Mouse (Mus musculus) limb, embryonic 15.5 days (tissue): Measurements from ENCODE around the gene Cbx1. TPM values are rescaled to one million over a fixed set of nuclear protein-coding genes. Genes with fewer than 3 reads are reported as not detected.

Source experiments
- ATAC-seq: fragments of 200-750 bp; cut with Nextera tagmentation; 2 replicates; pipeline ENCODE4 v1.8.0; 2017; ENCODE audit warnings: low read depth, moderate TSS enrichment; ENCODE audit not compliant: insufficient number of reproducible peaks, low FRiP score, low TSS enrichment
- H3K27ac ChIP-seq: fragments of 300-500 bp; sonication (generic); 2 replicates; pipeline ENCODE4 v1.5.1; 2015; ENCODE audit warnings: moderate library complexity, mild to moderate bottlenecking, inconsistent platforms
- H3K27me3 ChIP-seq: fragments of 300-500 bp; sonication (generic); 2 replicates; pipeline ENCODE4 v1.6.1; 2015; ENCODE audit warnings: inconsistent platforms
- H3K36me3 ChIP-seq: fragments of 300-500 bp; sonication (generic); 2 replicates; pipeline ENCODE4 v1.6.1; 2015; ENCODE audit warnings: inconsistent platforms
- H3K4me1 ChIP-seq: fragments of 300-500 bp; sonication (generic); 2 replicates; pipeline ENCODE4 v1.6.1; 2015; ENCODE audit warnings: inconsistent platforms
- H3K4me2 ChIP-seq: fragments of 300-500 bp; sonication (generic); 2 replicates; pipeline ENCODE4 v1.6.1; 2015; ENCODE audit warnings: mild to moderate bottlenecking, inconsistent platforms
- H3K4me3 ChIP-seq: fragments of 300-500 bp; sonication (generic); 2 replicates; pipeline ENCODE4 v1.5.1; 2015; ENCODE audit warnings: mild to moderate bottlenecking, inconsistent platforms
- H3K9ac ChIP-seq: fragments of 300-500 bp; sonication (generic); 2 replicates; pipeline ENCODE4 v1.6.1; 2015; ENCODE audit warnings: inconsistent platforms
- H3K9me3 ChIP-seq: fragments of 300-500 bp; sonication (generic); 2 replicates; pipeline ENCODE4 v1.6.1; 2016; ENCODE audit warnings: inconsistent platforms
- WGBS: fragments of 180-500 bp; shearing (Covaris S2); methylation state at CpG from one replicate; pipeline ENCODE4 v1.1.7; 2015; 5-methylcytosine and 5-hydroxymethylcytosine counted together
- polyA plus RNA-seq: library from polyadenylated mRNA; unstranded; fragments of >200 nt; fragmentation: Nextera tagmentation; extraction: Ambion mirVana; gene quantifications from 2 replicates; pipeline ENCODE4 v1.2.1, GENCODE M21; 2015

Cbx1 gene
- polyA plus RNA-seq, 1 experiment from 2014 or later: 101 TPM

- Histone ChIP-seq H3K27ac (peak within 1 kb of the TSS; percentile 98), H3K27me3 (no peaks in the 10 kb centered on the region), H3K4me1 (peaks cover 38% of the 10 kb centered on the region), H3K4me3 (peak within 1 kb of the TSS; percentile 78), H3K9ac (peak within 1 kb of the TSS; percentile 81), H3K36me3 (peaks cover 27% of the 10 kb centered on the region), H3K4me2 (peak within 1 kb of the TSS; percentile 56), H3K9me3 (no peaks in the 10 kb centered on the region)
- under 1% methylated on average over 51 of the region's 51 CpGs for WGBS
- peak; percentile 99 for ATAC-seq
Measured at GRCm38 (mm10) chr11:96829813-96830538, 41.0 kb downstream of the Cbx1 start, which contains the start of gene Nfe2l1. Gene Nfe2l1, minus strand, starts transcription at chr11:96829968.

- Histone ChIP-seq H3K4me2 (peak overlapping the region; percentile 56), H3K27me3 (no peaks in the 10 kb centered on the region), H3K9ac (peak overlapping the region; percentile 54), H3K27ac (peak overlapping the region; percentile 97), H3K36me3 (peaks cover 22% of the 10 kb centered on the region), H3K4me1 (peaks cover 31% of the 10 kb centered on the region), H3K9me3 (no peaks in the 10 kb centered on the region), H3K4me3 (peak overlapping the region; percentile 78)
- 22% methylated on average over 13 of the region's 13 CpGs for WGBS
- no peak for ATAC-seq
Measured at GRCm38 (mm10) chr11:96830539-96831216, 41.8 kb downstream of the Cbx1 start.

GRCm38 (mm10) chr11:96831516-96831915, 42.6 kb downstream of the Cbx1 start:
- ATAC-seq: no peak
- Histone ChIP-seq H3K4me3 (no peak overlapping the region), H3K36me3 (peaks cover 16% of the 10 kb centered on the region), H3K9me3 (no peaks in the 10 kb centered on the region), H3K27me3 (no peaks in the 10 kb centered on the region), H3K4me2 (no peak overlapping the region), H3K4me1 (peaks cover 22% of the 10 kb centered on the region), H3K27ac (no peak overlapping the region), H3K9ac (no peak overlapping the region)
- 64% methylated on average over 4 of the region's 4 CpGs for WGBS

GRCm38 (mm10) chr11:96832541-96832940, 43.6 kb downstream of the Cbx1 start:
- Histone ChIP-seq H3K9ac (no peak overlapping the region), H3K4me2 (no peak overlapping the region), H3K4me3 (no peak overlapping the region), H3K36me3 (peaks cover 5% of the 10 kb centered on the region; the same call in 1 of the 2 replicates), H3K4me1 (peaks cover 12% of the 10 kb centered on the region), H3K27ac (no peak overlapping the region), H3K9me3 (no peaks in the 10 kb centered on the region), H3K27me3 (no peaks in the 10 kb centered on the region)
- no peak for ATAC-seq
- 89% methylated on average over 3 of the region's 3 CpGs for WGBS

GRCm38 (mm10) chr11:96832973-96833372, 44.0 kb downstream of the Cbx1 start:
- H3K27ac ChIP-seq: no peak overlapping the region
- peaks cover 8% of the 10 kb centered on the region for H3K4me1 ChIP-seq
- WGBS: 60% methylated on average over 2 of the region's 2 CpGs
- peaks cover under 1% of the 10 kb centered on the region; the same call in 1 of the 2 replicates for H3K36me3 ChIP-seq
- no peaks in the 10 kb centered on the region for H3K9me3 ChIP-seq
- no peaks in the 10 kb centered on the region for H3K27me3 ChIP-seq
- no peak overlapping the region for H3K4me2 ChIP-seq
- H3K4me3 ChIP-seq: no peak overlapping the region
- H3K9ac ChIP-seq: no peak overlapping the region
- ATAC-seq: no peak

- Histone ChIP-seq H3K27ac (no peak overlapping the region), H3K27me3 (no peaks in the 10 kb centered on the region), H3K9me3 (no peaks in the 10 kb centered on the region), H3K9ac (no peak overlapping the region), H3K4me3 (no peak overlapping the region), H3K36me3 (no peaks in the 10 kb centered on the region), H3K4me1 (no peaks in the 10 kb centered on the region; the same call in 1 of the 2 replicates), H3K4me2 (no peak overlapping the region)
- no peak for ATAC-seq
- WGBS: 88% methylated on average over 1 of the region's 1 CpGs
Measured at GRCm38 (mm10) chr11:96834127-96834526, 45.2 kb downstream of the Cbx1 start.

- no peaks in the 10 kb centered on the region for H3K9me3 ChIP-seq
- no peak overlapping the region for H3K4me2 ChIP-seq
- no peak overlapping the region for H3K27ac ChIP-seq
- H3K4me1 ChIP-seq: no peaks in the 10 kb centered on the region
- WGBS: 30% methylated on average over 9 of the region's 9 CpGs
- ATAC-seq: no peak
- no peak overlapping the region for H3K9ac ChIP-seq
- no peak overlapping the region for H3K4me3 ChIP-seq
- H3K36me3 ChIP-seq: no peaks in the 10 kb centered on the region
- H3K27me3 ChIP-seq: no peaks in the 10 kb centered on the region
Measured at GRCm38 (mm10) chr11:96837298-96837697, 48.4 kb downstream of the Cbx1 start.

- Histone ChIP-seq H3K4me1 (no peaks in the 10 kb centered on the region), H3K4me3 (no peak overlapping the region), H3K36me3 (no peaks in the 10 kb centered on the region), H3K27ac (no peak overlapping the region), H3K27me3 (no peaks in the 10 kb centered on the region), H3K9me3 (no peaks in the 10 kb centered on the region), H3K4me2 (no peak overlapping the region), H3K9ac (no peak overlapping the region)
- WGBS: 54% methylated on average over 4 of the region's 4 CpGs
- ATAC-seq: no peak
Measured at GRCm38 (mm10) chr11:96838341-96838740, 49.4 kb downstream of the Cbx1 start.

- Histone ChIP-seq H3K27ac (no peak overlapping the region), H3K9ac (no peak overlapping the region), H3K36me3 (no peaks in the 10 kb centered on the region), H3K4me1 (no peaks in the 10 kb centered on the region), H3K4me3 (no peak overlapping the region), H3K4me2 (no peak overlapping the region), H3K27me3 (no peaks in the 10 kb centered on the region), H3K9me3 (no peaks in the 10 kb centered on the region)
- 76% methylated on average over 7 of the region's 7 CpGs for WGBS
- no peak for ATAC-seq
Measured at GRCm38 (mm10) chr11:96839428-96839827, 50.5 kb downstream of the Cbx1 start.

- 70% methylated on average over 3 of the region's 3 CpGs for WGBS
- no peaks in the 10 kb centered on the region for H3K27me3 ChIP-seq
- H3K4me2 ChIP-seq: no peak overlapping the region
- no peaks in the 10 kb centered on the region for H3K9me3 ChIP-seq
- H3K36me3 ChIP-seq: no peaks in the 10 kb centered on the region
- ATAC-seq: no peak
- no peaks in the 10 kb centered on the region for H3K4me1 ChIP-seq
- no peak overlapping the region for H3K4me3 ChIP-seq
- H3K9ac ChIP-seq: no peak overlapping the region
- no peak overlapping the region for H3K27ac ChIP-seq
Measured at GRCm38 (mm10) chr11:96839877-96840276, 51.0 kb downstream of the Cbx1 start.

GRCm38 (mm10) chr11:96840290-96840689, 51.4 kb downstream of the Cbx1 start:
- Histone ChIP-seq H3K36me3 (no peaks in the 10 kb centered on the region), H3K27ac (no peak overlapping the region), H3K9me3 (no peaks in the 10 kb centered on the region), H3K4me3 (no peak overlapping the region), H3K4me2 (no peak overlapping the region), H3K4me1 (no peaks in the 10 kb centered on the region), H3K27me3 (no peaks in the 10 kb centered on the region), H3K9ac (no peak overlapping the region)
- ATAC-seq: no peak
- WGBS: 39% methylated on average over 8 of the region's 8 CpGs

- ATAC-seq: no peak
- Histone ChIP-seq H3K4me3 (no peak overlapping the region), H3K9ac (no peak overlapping the region), H3K4me2 (no peak overlapping the region), H3K27ac (no peak overlapping the region), H3K36me3 (no peaks in the 10 kb centered on the region), H3K9me3 (no peaks in the 10 kb centered on the region), H3K4me1 (no peaks in the 10 kb centered on the region), H3K27me3 (no peaks in the 10 kb centered on the region)
- 58% methylated on average over 3 of the region's 3 CpGs for WGBS
Measured at GRCm38 (mm10) chr11:96843627-96844026, 54.7 kb downstream of the Cbx1 start.
